Mouse (Mus musculus) midbrain, postnatal 0 days (tissue): ENCODE measurements around the gene Mmp9. TPM values are rescaled to one million over a fixed set of nuclear protein-coding genes. Genes with fewer than 3 reads are reported as not detected.

Experiments used
- ATAC-seq: fragments of 200-750 bp; cut with Nextera tagmentation; 2 replicates; pipeline ENCODE4 v1.8.0; 2017; ENCODE audit warnings: moderate number of reproducible peaks, mild to moderate bottlenecking, moderate TSS enrichment, moderate library complexity; ENCODE audit not compliant: low FRiP score
- DNase-seq: peaks from one replicate; pipeline ENCODE4 v3.0.0-alpha.2; 2015; ENCODE audit warnings: low spot score
- H3K27ac ChIP-seq: fragments of 300-500 bp; sonication (generic); 2 replicates; pipeline ENCODE4 v1.5.1; 2014; ENCODE audit warnings: low read depth, mild to moderate bottlenecking, low read length, mixed read lengths
- H3K27me3 ChIP-seq: fragments of 300-500 bp; sonication (generic); 2 replicates; pipeline ENCODE4 v1.6.1; 2014; ENCODE audit warnings: low read length, control low read depth, mixed read lengths; ENCODE audit not compliant: insufficient read depth
- H3K36me3 ChIP-seq: fragments of 300-500 bp; sonication (generic); 2 replicates; pipeline ENCODE4 v1.6.1; 2014; ENCODE audit warnings: low read length, control low read depth, mixed read lengths; ENCODE audit not compliant: insufficient read depth
- H3K4me1 ChIP-seq: fragments of 300-500 bp; sonication (generic); 2 replicates; pipeline ENCODE4 v1.6.1; 2014; ENCODE audit warnings: mild to moderate bottlenecking, control low read depth, antibody characterized with exemption, low read length, mixed read lengths; ENCODE audit not compliant: insufficient read depth
- H3K4me2 ChIP-seq: fragments of 300-500 bp; sonication (generic); 2 replicates; pipeline ENCODE4 v1.6.1; 2014; ENCODE audit warnings: low read depth, mild to moderate bottlenecking, low read length, mixed read lengths; ENCODE audit not compliant: poor library complexity, severe bottlenecking
- H3K4me3 ChIP-seq: fragments of 300-500 bp; sonication (generic); 2 replicates; pipeline ENCODE4 v1.5.1; 2014; ENCODE audit warnings: low read depth, mild to moderate bottlenecking, low read length, moderate library complexity
- H3K9ac ChIP-seq: fragments of 300-500 bp; sonication (generic); replicated peaks from 2 replicates; pipeline ENCODE4 v1.6.1; 2014; ENCODE audit warnings: mild to moderate bottlenecking, low read length, moderate library complexity, mixed read lengths; ENCODE audit not compliant: poor library complexity, severe bottlenecking
- H3K9me3 ChIP-seq: fragments of 300-500 bp; sonication (generic); 2 replicates; pipeline ENCODE4 v1.6.1; 2016; ENCODE audit warnings: low read length, control low read depth
- CTCF ChIP-seq: IDR thresholded peaks from 2 replicates; pipeline ENCODE4 v1.5.1; 2016; ENCODE audit warnings: antibody characterized with exemption, mild to moderate bottlenecking
- WGBS: fragments of 180-500 bp; shearing (Covaris S2); extraction: QIAGEN DNeasy Blood & Tissue Kit; methylation state at CpG from one replicate; pipeline ENCODE4 v1.1.7; 2014; 5-methylcytosine and 5-hydroxymethylcytosine counted together
- polyA plus RNA-seq: library from polyadenylated mRNA; unstranded; fragments of >200 nt; fragmentation: Nextera tagmentation; extraction: Ambion mirVana; gene quantifications from 2 replicates; pipeline ENCODE4 v1.2.1, GENCODE M21; 2015
- total RNA-seq: library from RNA; depleted of rRNA; stranded (reverse); fragments of >200 nt; gene quantifications from 2 replicates; pipeline ENCODE4 v1.2.3, GENCODE M21; 2014

Mmp9 gene
- total and polyA plus RNA-seq, 2 experiments from 2014 or later = 7.1 to 13.4 TPM

GRCm38 (mm10) chr2:164952448-164952847 lies 11.9 kb downstream of the Mmp9 start:
- no peak overlapping the region for H3K4me2 ChIP-seq

DNA sequence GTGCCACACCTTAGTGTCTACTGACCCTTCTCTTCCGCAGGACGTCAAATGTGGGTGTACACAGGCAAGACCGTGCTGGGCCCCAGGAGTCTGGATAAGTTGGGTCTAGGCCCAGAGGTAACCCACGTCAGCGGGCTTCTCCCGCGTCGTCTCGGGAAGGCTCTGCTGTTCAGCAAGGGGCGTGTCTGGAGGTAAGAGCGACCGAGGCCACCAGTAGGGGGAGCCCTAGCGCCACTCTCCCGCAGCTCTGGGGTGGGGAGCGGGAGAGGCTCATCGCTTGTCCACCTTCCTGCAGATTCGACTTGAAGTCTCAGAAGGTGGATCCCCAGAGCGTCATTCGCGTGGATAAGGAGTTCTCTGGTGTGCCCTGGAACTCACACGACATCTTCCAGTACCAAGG lies 12.6 kb downstream of the Mmp9 start:
- Histone ChIP-seq H3K9ac (no peak overlapping the region), H3K4me1 (0 out of 2 replicates have a peak, but pooled peaks cover 4% of the 10 kb centered on the region), H3K36me3 (no peaks in the 10 kb centered on the region), H3K4me2 (peak overlapping the region; percentile 28; the same call in 1 of the 2 replicates), H3K9me3 (no peaks in the 10 kb centered on the region), H3K27ac (no peak overlapping the region), H3K4me3 (no peak overlapping the region), H3K27me3 (peaks cover 34% of the 10 kb centered on the region)
- DNase-seq (peak; percentile 83), ATAC-seq (peak; percentile 70)
- WGBS = 2% methylated on average over 21 of the region's 21 CpGs
- TF ChIP-seq CTCF = peak; percentile 96

More at GRCm38 (mm10) chr2:164952448-164952847, 11.9 kb downstream of the Mmp9 start:
- no peak overlapping the region for H3K4me3 ChIP-seq
- no peaks in the 10 kb centered on the region for H3K36me3 ChIP-seq
- H3K9ac ChIP-seq = no peak overlapping the region
- WGBS = 45% methylated on average over 12 of the region's 13 CpGs
- 0 out of 2 replicates have a peak, but pooled peaks cover 4% of the 10 kb centered on the region for H3K4me1 ChIP-seq
- TF ChIP-seq CTCF = peak; percentile 40
- no peaks in the 10 kb centered on the region for H3K9me3 ChIP-seq
- peaks cover 34% of the 10 kb centered on the region for H3K27me3 ChIP-seq
- ATAC-seq (no peak), DNase-seq (no peak)
- no peak overlapping the region for H3K27ac ChIP-seq

- H3K36me3 ChIP-seq = no peaks in the 10 kb centered on the region
- 77% methylated on average over 4 of the region's 4 CpGs for WGBS
- DNase-seq (no peak), ATAC-seq (no peak)
- 0 out of 2 replicates have a peak, but pooled peaks cover 4% of the 10 kb centered on the region for H3K4me1 ChIP-seq
- H3K4me3 ChIP-seq = no peak overlapping the region
- H3K9me3 ChIP-seq = no peaks in the 10 kb centered on the region
- no peak overlapping the region for H3K4me2 ChIP-seq
- peaks cover 19% of the 10 kb centered on the region; the same call in 1 of the 2 replicates for H3K27me3 ChIP-seq
- no peak overlapping the region for H3K9ac ChIP-seq
- no peak overlapping the region for H3K27ac ChIP-seq
- peak; percentile 33; the same call in 1 of the 2 replicates for TF ChIP-seq CTCF
Observed at GRCm38 (mm10) chr2:164955725-164956124, 15.1 kb downstream of the Mmp9 start.

DNA sequence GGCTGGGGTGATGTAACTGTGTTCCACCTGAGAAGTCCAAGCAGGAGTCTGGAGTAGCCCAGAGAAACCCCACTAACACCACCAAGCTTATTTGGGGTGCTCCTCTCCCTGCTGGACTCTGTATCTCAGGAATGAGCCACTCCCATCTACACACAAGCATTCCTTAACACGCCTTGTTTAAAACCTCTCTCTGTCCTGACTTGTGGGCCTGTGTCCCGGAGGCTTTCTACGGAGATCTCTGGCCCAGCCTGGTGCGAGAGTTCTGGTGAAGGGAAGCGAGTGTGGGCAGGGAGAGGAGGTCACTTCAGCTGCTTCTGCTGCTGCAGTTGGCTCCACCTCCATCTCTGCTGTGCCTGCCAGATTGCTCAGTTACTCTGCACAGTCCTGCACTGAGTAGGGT lies 15.6 kb downstream of the Mmp9 start:
- WGBS = 70% methylated on average over 5 of the region's 5 CpGs
- no peak for TF ChIP-seq CTCF
- Histone ChIP-seq H3K4me1 (0 out of 2 replicates have a peak, but pooled peaks cover 4% of the 10 kb centered on the region), H3K9me3 (no peaks in the 10 kb centered on the region), H3K27me3 (peaks cover 14% of the 10 kb centered on the region; the same call in 1 of the 2 replicates), H3K9ac (no peak overlapping the region), H3K4me2 (no peak overlapping the region), H3K4me3 (no peak overlapping the region), H3K36me3 (no peaks in the 10 kb centered on the region), H3K27ac (no peak overlapping the region)
- DNase-seq (no peak), ATAC-seq (no peak)

DNA sequence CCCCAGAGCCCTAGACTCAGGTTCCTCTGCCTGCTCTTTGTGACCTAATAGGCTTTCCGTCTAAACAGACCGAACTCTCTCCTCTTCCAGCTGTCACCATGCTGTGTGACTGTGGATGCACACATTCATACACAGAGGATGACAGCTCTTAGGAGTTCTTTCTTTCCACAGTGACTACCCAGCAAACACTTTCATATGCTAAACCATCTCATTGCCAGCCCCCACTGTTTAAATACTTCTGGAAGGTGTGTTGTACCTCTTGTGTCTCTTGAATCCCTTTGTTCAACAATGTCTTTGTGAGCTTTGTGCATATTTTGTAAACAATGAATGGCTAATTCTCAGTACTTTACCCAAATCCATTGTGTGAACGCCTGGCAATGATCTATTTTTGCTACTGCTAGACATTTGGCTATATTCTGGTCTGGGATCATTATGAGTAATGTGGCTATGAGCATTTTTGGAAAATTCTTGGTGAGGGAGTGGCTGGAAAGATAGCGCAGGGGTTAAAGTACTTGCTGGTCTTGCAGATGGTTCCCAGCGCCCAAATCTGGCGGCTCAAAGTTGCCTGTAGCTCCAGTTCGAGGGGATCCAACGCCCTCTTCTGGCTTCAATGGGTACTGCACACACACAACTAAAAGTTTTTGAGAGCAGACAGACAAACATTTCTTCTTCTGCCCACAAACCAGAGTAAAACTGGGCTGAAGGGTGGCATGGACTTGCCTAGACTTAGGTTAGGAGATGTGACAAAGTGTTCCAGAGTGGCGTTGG lies 17.2 kb downstream of the Mmp9 start:
- no peaks in the 10 kb centered on the region for H3K36me3 ChIP-seq
- no peak for ATAC-seq
- WGBS = 63% methylated on average over 9 of the region's 9 CpGs

More for the DNA sequence above, 17.2 kb downstream of the Mmp9 start:
- no peak overlapping the region for H3K27ac ChIP-seq
- no peak for DNase-seq
- H3K9ac ChIP-seq = no peak overlapping the region
- no peak overlapping the region for H3K4me3 ChIP-seq
- H3K4me2 ChIP-seq = no peak overlapping the region
- peaks cover 1% of the 10 kb centered on the region; the same call in 1 of the 2 replicates for H3K27me3 ChIP-seq
- TF ChIP-seq CTCF = peak; percentile 35; the same call in 1 of the 2 replicates
- H3K9me3 ChIP-seq = no peaks in the 10 kb centered on the region
- 0 out of 2 replicates have a peak, but pooled peaks cover 4% of the 10 kb centered on the region for H3K4me1 ChIP-seq
